Mouse (Mus musculus): ENCODE data around the gene Gm7173. TPM values are rescaled to one million over a fixed set of nuclear protein-coding genes. Genes with fewer than 3 reads are reported as not detected.

The Gm7173 gene
- total RNA-seq (2014; rRNA removed) (0.61 and 2.5 TPM in 2 replicates), polyA plus RNA-seq (2015; fragmentation: Nextera tagmentation; extraction: Ambion mirVana) (1.2 and 1.6 TPM in 2 replicates)

DNA sequence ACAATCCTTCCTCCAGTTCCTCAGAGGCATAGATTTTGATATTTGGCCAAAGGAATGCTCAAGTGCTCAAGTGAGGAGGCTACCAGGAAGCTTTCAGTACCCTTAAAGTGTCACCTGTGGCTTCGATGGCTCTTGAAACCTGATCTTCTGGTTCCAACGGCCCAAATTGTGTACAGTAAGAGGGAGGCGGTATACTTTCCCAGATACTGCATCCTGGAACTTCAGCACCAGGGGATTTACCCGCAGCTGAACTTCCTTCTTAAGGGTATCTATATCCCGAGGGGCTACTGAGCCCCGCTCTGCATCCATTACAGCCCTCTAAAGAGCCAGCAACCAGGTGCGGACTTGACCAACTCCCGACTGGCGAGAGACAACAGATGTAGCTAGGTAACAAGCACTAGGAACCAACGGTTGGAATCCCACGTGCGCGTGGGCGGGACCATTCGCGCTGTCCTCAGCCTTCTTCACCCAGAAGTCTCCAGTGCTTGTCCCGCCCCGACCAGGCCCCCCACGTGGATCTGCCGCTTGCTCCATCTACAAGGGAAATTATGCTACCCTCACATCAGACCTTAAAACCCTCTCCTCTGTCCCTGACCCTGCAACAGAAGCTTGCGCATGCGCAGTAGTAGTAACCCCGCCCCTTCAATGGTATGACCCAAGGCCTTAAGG, at the start of gene Gm7173:
TSS of gene Gm7173 (minus strand) at position 309 of the 669 bp plus-strand sequence.
- ATAC-seq (peak; percentile 92), DNase-seq (ENCODE audit: low spot score) (peak; percentile 55)
- H3K27ac ChIP-seq: no peak within 1 kb of the TSS; the same call in 1 of the 2 replicates
- no peaks in the 10 kb centered on the region for H3K36me3 ChIP-seq (ENCODE audit: insufficient read depth, low read length)
- WGBS: 35% methylated on average over 23 of the region's 23 CpGs
- no peaks in the 10 kb centered on the region for H3K4me1 ChIP-seq (ENCODE audit: insufficient read depth, low read length)
- peak within 1 kb of the TSS; percentile 35; the same call in 1 of the 2 replicates for H3K9ac ChIP-seq (replicated peaks; ENCODE audit: low read length)
- no peaks in the 10 kb centered on the region for H3K27me3 ChIP-seq (ENCODE audit: insufficient read depth, low read length)
- no peak for TF ChIP-seq CTCF (IDR thresholded peaks at IDR 0.05; ENCODE audit: low read depth)
- peak within 1 kb of the TSS; percentile 44 for H3K4me3 ChIP-seq (ENCODE audit: low read length)
- H3K9me3 ChIP-seq (ENCODE audit: low read length): no peaks in the 10 kb centered on the region
- peak within 1 kb of the TSS; percentile 53 for H3K4me2 ChIP-seq (ENCODE audit: low read depth, low read length)

DNA sequence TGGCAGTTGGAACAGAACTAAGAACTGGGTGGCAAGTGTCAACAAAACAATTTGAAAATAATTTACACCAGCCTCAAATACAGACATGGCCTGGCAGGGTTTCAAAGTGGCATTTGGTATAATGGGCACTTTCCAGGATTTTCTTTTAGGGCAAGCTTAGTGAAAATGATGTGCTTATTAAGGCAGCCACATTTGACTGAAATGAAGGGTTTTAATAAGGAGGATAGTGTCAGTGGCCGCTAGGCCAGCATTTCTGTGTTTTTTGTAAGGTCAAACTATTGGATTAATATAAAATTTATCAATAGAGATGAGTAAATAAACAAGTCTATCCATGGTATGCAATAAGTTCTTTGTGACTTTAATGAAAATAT, 546 bp upstream of the Gm7173 start:
- Histone ChIP-seq H3K4me2 (ENCODE audit: low read depth, low read length) (peak overlapping the region; percentile 53), H3K36me3 (ENCODE audit: insufficient read depth, low read length) (no peaks in the 10 kb centered on the region), H3K27ac (no peak overlapping the region; the same call in 1 of the 2 replicates), H3K27me3 (ENCODE audit: insufficient read depth, low read length) (no peaks in the 10 kb centered on the region), H3K9me3 (ENCODE audit: low read length) (no peaks in the 10 kb centered on the region), H3K4me3 (ENCODE audit: low read length) (peak overlapping the region; percentile 44), H3K9ac (replicated peaks; ENCODE audit: low read length) (no peak overlapping the region), H3K4me1 (ENCODE audit: insufficient read depth, low read length) (no peaks in the 10 kb centered on the region)
- TF ChIP-seq CTCF (IDR thresholded peaks at IDR 0.05; ENCODE audit: low read depth): no peak
- no peak for DNase-seq (ENCODE audit: low spot score)
- 51% methylated on average over 1 of the region's 1 CpGs for WGBS
- 0 out of 2 replicates have a peak, but pooled peaks have one; percentile 12 for ATAC-seq

DNA sequence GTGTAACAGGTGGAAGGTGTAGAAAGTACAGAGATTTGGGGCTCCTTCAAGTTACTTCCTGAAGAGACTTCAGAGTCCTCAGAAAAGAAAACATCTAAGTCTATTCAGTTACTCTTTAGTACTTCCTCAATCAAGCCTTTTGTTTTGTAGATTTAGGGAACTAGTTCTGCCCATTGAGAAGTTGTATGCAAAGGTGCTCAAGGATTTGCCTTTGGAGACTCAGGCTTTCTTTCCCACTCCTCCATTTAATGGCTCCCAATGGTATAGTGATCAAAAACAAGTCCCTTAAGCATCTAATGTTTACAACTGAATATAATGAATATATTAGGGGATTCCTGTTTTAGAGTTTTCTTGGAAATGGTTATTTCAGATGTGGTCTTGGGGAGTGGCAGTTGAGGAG, 200.3 kb downstream of the Gm7173 start:
- ATAC-seq: no peak
- H3K27ac ChIP-seq: no peak overlapping the region

More for the DNA sequence above, 200.3 kb downstream of the Gm7173 start:
- H3K9ac ChIP-seq (replicated peaks; ENCODE audit: low read length): no peak overlapping the region
- H3K4me3 ChIP-seq (ENCODE audit: low read length): no peak overlapping the region
- no peaks in the 10 kb centered on the region for H3K9me3 ChIP-seq (ENCODE audit: low read length)
- H3K4me2 ChIP-seq (ENCODE audit: low read depth, low read length): no peak overlapping the region
- H3K36me3 ChIP-seq (ENCODE audit: insufficient read depth, low read length): no peaks in the 10 kb centered on the region
- no peaks in the 10 kb centered on the region for H3K27me3 ChIP-seq (ENCODE audit: insufficient read depth, low read length)
- TF ChIP-seq CTCF (IDR thresholded peaks at IDR 0.05; ENCODE audit: low read depth): no peak
- no peaks in the 10 kb centered on the region for H3K4me1 ChIP-seq (ENCODE audit: insufficient read depth, low read length)
- DNase-seq (ENCODE audit: low spot score): no peak

Other genes starting within 250 kb of the Gm7173 start
- 0.50 and 0.78 TPM in 2 replicates for gene Mageb16, start 154.2 kb upstream of the Gm7173 start, total RNA-seq (2014; rRNA removed)
- gene Mageb16, start 154.2 kb upstream of the Gm7173 start, polyA plus RNA-seq (2015; fragmentation: Nextera tagmentation; extraction: Ambion mirVana): 0.16 TPM in 1 of 2 replicates, not detected in the other

All from hindbrain, postnatal 0 days (tissue).